Mouse (Mus musculus) MEL (cell line): Measurements from ENCODE around the gene Dnmt3c.

Experiments used
- CTCF ChIP-seq, 3 experiments: IDR thresholded peaks in 2 of 3; conservative IDR thresholded peaks in 1 of 3; 2 replicates each; pipeline ENCODE4 v1.5.1; 2011 to 2012; ENCODE audit warnings: low read length in 3 of 3, low read depth in 2 of 3, mild to moderate bottlenecking in 2 of 3, improper control_type of control experiment in 1 of 3, inconsistent platforms in 1 of 3, mixed read lengths in 1 of 3, moderate library complexity in 1 of 3; ENCODE audit not compliant: control insufficient read depth in 1 of 3, insufficient read depth in 1 of 3, poor library complexity in 1 of 3, severe bottlenecking in 1 of 3
- EP300 ChIP-seq, 2 experiments: IDR thresholded peaks; 2 replicates each; pipeline ENCODE4 v1.6.1; 2011; ENCODE audit warnings: improper control_type of control experiment in 2 of 2, low read length in 2 of 2, low read depth in 1 of 2, mild to moderate bottlenecking in 1 of 2
- ETS1 ChIP-seq: IDR thresholded peaks from 2 replicates; pipeline ENCODE4 v1.6.1; 2012; ENCODE audit warnings: low read depth, mild to moderate bottlenecking, inconsistent platforms, low read length, improper control_type of control experiment, moderate library complexity
- HCFC1 ChIP-seq: IDR thresholded peaks from 2 replicates; pipeline ENCODE4 v1.6.1; 2012; ENCODE audit warnings: low read depth, mild to moderate bottlenecking, inconsistent platforms, low read length, improper control_type of control experiment, moderate library complexity
- MEF2A ChIP-seq: IDR thresholded peaks from 2 replicates; pipeline ENCODE4 v1.6.1; 2014; ENCODE audit warnings: low read depth, mild to moderate bottlenecking, inconsistent platforms, low read length, improper control_type of control experiment; ENCODE audit not compliant: poor library complexity, insufficient replicate concordance, severe bottlenecking; ENCODE audit errors: extremely low read depth
- NELFE ChIP-seq: IDR thresholded peaks from 2 replicates; pipeline ENCODE4 v1.6.1; 2011; ENCODE audit warnings: low read depth, low read length, improper control_type of control experiment
- POLR2A ChIP-seq, 2 experiments: IDR thresholded peaks; 2 replicates each; pipeline ENCODE4 v1.6.1; 2011 to 2012; ENCODE audit warnings: low read length in 2 of 2, mild to moderate bottlenecking in 2 of 2, control low read depth in 1 of 2, improper control_type of control experiment in 1 of 2, low read depth in 1 of 2, moderate library complexity in 1 of 2; ENCODE audit not compliant: control insufficient read depth in 1 of 2, insufficient read depth in 1 of 2, poor library complexity in 1 of 2
- POLR2AphosphoS2 ChIP-seq: IDR thresholded peaks from 2 replicates; pipeline ENCODE4 v1.6.1; 2011; ENCODE audit warnings: low read length, improper control_type of control experiment
- POLR2AphosphoS5 ChIP-seq: IDR thresholded peaks from 2 replicates; pipeline ENCODE4 v1.6.1; 2012; ENCODE audit warnings: low read depth, borderline replicate concordance, mild to moderate bottlenecking, inconsistent platforms, low read length, moderate library complexity, mixed read lengths
- SMC3 ChIP-seq: IDR thresholded peaks from 2 replicates; pipeline ENCODE4 v1.6.1; 2011; ENCODE audit warnings: low read depth, low read length, improper control_type of control experiment
- TAL1 ChIP-seq: IDR thresholded peaks from 2 replicates; pipeline ENCODE4 v1.6.1; 2012; ENCODE audit warnings: mild to moderate bottlenecking, inconsistent platforms, low read length, moderate library complexity, mixed read lengths
- USF2 ChIP-seq, 2 experiments: IDR thresholded peaks; 2 replicates each; pipeline ENCODE4 v1.6.1; 2011 to 2012; ENCODE audit warnings: improper control_type of control experiment in 2 of 2, low read length in 2 of 2, borderline replicate concordance in 1 of 2, inconsistent platforms in 1 of 2, low read depth in 1 of 2, mild to moderate bottlenecking in 1 of 2; ENCODE audit not compliant: insufficient read depth in 1 of 2
- ZKSCAN1 ChIP-seq: IDR thresholded peaks from 2 replicates; pipeline ENCODE4 v1.6.1; 2012; ENCODE audit warnings: low read depth, mild to moderate bottlenecking, inconsistent platforms, low read length, improper control_type of control experiment, moderate library complexity

DNA sequence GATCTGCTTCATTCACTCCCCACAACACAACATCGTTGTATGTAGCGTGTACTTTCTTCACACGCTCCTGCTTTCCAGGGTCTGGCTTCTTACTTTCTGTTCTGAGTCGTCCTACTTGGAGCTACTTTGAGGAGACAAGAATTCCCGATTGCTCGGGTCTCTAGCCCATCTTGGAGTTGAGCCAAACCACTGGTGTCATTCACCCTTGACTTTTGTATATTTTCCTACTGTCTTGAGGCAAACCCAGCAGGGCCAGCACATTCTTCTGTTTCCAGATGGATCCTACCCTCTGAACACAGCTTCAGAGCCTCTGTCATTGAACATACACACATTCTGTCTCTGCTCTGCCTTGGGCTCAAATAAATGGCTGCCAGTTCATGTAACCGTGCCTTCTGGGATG, 31.1 kb upstream of the Dnmt3c start:
- TF ChIP-seq HCFC1 (no peak), POLR2A (IDR thresholded peaks at IDR 0.05; ENCODE audit: control insufficient read depth in 1 of 2, insufficient read depth in 1 of 2, low read depth in 1 of 2, low read length in 2 of 2, poor library complexity in 1 of 2) (no peak), EP300 (IDR thresholded peaks at IDR 0.05; ENCODE audit: low read depth in 1 of 2, low read length in 2 of 2) (no peak), USF2 (IDR thresholded peaks at IDR 0.05; ENCODE audit: borderline replicate concordance in 1 of 2, insufficient read depth in 1 of 2, low read depth in 1 of 2, low read length in 2 of 2) (no peak), NELFE (no peak), ETS1 (no peak), TAL1 (no peak), MEF2A (no peak), POLR2AphosphoS2 (no peak), ZKSCAN1 (no peak), CTCF (IDR thresholded peaks at IDR 0.05 in 2 of 3, conservative IDR thresholded peaks at IDR 0.05 in 1 of 3; ENCODE audit: control insufficient read depth in 1 of 3, insufficient read depth in 1 of 3, low read depth in 2 of 3, low read length in 3 of 3, poor library complexity in 1 of 3, severe bottlenecking in 1 of 3) (no peak), SMC3 (no peak), POLR2AphosphoS5 (no peak)
